Mouse (Mus musculus) ES-E14 (cell line): Measurements from ENCODE around the gene Rassf5. TPM values are rescaled to one million over a fixed set of nuclear protein-coding genes. Genes with fewer than 3 reads are reported as not detected.

Experiments
- DNase-seq: peaks from one replicate; pipeline ENCODE4 v3.0.0-alpha.2; 2013; ENCODE audit warnings: low read depth, low spot score
- H3K27ac ChIP-seq: 2 replicates; pipeline ENCODE4 v1.5.1; 2012; ENCODE audit warnings: low read depth, mild to moderate bottlenecking, low read length, moderate library complexity, mixed read lengths; ENCODE audit not compliant: poor library complexity, insufficient read depth, severe bottlenecking
- H3K36me3 ChIP-seq: 2 replicates; pipeline ENCODE4 v1.6.1; 2012; ENCODE audit warnings: mild to moderate bottlenecking, low read length, moderate library complexity, mixed read lengths; ENCODE audit not compliant: control insufficient read depth, poor library complexity, insufficient read depth, severe bottlenecking
- H3K4me1 ChIP-seq, 2 experiments: fragments of 150-350 bp in 1 of 2; sonication (generic) in 1 of 2; 2 replicates each; pipeline ENCODE4 v1.6.1; 2012; ENCODE audit warnings: low read length in 2 of 2, mild to moderate bottlenecking in 1 of 2, mixed read lengths in 1 of 2; ENCODE audit not compliant: control insufficient read depth in 2 of 2, insufficient read depth in 2 of 2, poor library complexity in 1 of 2
- H3K4me3 ChIP-seq, 2 experiments: fragments of 150-350 bp in 1 of 2; sonication (generic) in 1 of 2; 2 replicates each; pipeline ENCODE4 v1.5.1; 2012; ENCODE audit warnings: low read length in 2 of 2, low read depth in 1 of 2, mild to moderate bottlenecking in 1 of 2, mixed read lengths in 1 of 2; ENCODE audit not compliant: insufficient read depth in 1 of 2, poor library complexity in 1 of 2, severe bottlenecking in 1 of 2
- H3K9ac ChIP-seq: 2 replicates; pipeline ENCODE4 v1.6.1; 2012; ENCODE audit warnings: low read depth, mild to moderate bottlenecking, low read length, mixed read lengths; ENCODE audit not compliant: poor library complexity, insufficient read depth, severe bottlenecking
- H3K9me3 ChIP-seq: fragments of 150-350 bp; sonication (generic); 2 replicates; pipeline ENCODE4 v1.6.1; 2012; ENCODE audit warnings: low read depth, mild to moderate bottlenecking, low read length; ENCODE audit not compliant: control insufficient read depth, insufficient read depth
- CHD2 ChIP-seq: IDR thresholded peaks from 2 replicates; pipeline ENCODE4 v1.6.1; 2014; ENCODE audit warnings: mild to moderate bottlenecking, low read depth, low read length, inconsistent platforms
- HCFC1 ChIP-seq: IDR thresholded peaks from 2 replicates; pipeline ENCODE4 v1.6.1; 2012; ENCODE audit warnings: low read length, inconsistent platforms, borderline replicate concordance; ENCODE audit not compliant: insufficient read depth
- MAFK ChIP-seq: IDR thresholded peaks from 2 replicates; pipeline ENCODE4 v1.6.1; 2014; ENCODE audit warnings: mild to moderate bottlenecking, low read depth, low read length, inconsistent platforms; ENCODE audit not compliant: insufficient read depth
- ZC3H11A ChIP-seq: IDR thresholded peaks from 2 replicates; pipeline ENCODE4 v1.6.1; 2012; ENCODE audit warnings: low read depth, mild to moderate bottlenecking, inconsistent platforms, low read length, borderline replicate concordance
- ZNF384 ChIP-seq: IDR thresholded peaks from 2 replicates; pipeline ENCODE4 v1.6.1; 2012; ENCODE audit warnings: low read depth, low read length, inconsistent platforms
- in situ Hi-C, 2 experiments: fragments of 600-800 bp; cut with MboI; formaldehyde crosslinking; loops; one replicate each; pipeline ENCODE4 v1.15.1; 2025; ENCODE audit warnings: low sequenced_read_pairs in 2 of 2, inconsistent platforms in 1 of 2; ENCODE audit not compliant: unreplicated experiment in 2 of 2
- total RNA-seq: library from RNA; depleted of rRNA; stranded (reverse); fragments of 300-350 nt; gene quantifications from 2 replicates; pipeline ENCODE4 v1.2.3, GENCODE M21; 2012

Rassf5 gene
- total RNA-seq, 1 experiment: 0.76 TPM

DNA sequence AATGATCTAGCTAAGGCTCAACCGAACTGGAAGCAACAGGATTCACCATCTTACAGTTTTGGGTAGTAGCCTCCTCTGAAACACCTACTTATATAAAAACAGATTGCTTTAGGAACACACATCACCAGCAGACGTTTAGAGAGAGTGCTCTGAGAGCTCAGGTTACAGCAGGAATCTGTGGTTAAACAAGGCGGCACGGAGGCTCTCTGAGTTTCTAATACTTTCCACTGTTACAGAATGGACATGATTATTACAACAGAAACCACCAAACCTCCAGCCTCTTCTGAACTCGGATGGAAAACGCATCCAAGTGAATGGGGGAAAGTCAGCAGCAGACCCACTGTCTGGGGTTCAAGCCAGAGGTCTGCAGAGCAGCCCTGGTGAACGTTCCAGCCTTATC lies 9.0 kb downstream of the Rassf5 start:
- TF ChIP-seq HCFC1 (no peak), ZNF384 (no peak), CHD2 (no peak), MAFK (no peak), ZC3H11A (no peak)
- Histone ChIP-seq H3K36me3 (no peaks in the 10 kb centered on the region), H3K4me1 (no peaks in the 10 kb centered on the region), H3K9ac (no peak overlapping the region), H3K27ac (no peak overlapping the region), H3K4me3 (no peak overlapping the region), H3K9me3 (no peaks in the 10 kb centered on the region)
- in situ Hi-C loops: no loop called here
- no peak for DNase-seq

DNA sequence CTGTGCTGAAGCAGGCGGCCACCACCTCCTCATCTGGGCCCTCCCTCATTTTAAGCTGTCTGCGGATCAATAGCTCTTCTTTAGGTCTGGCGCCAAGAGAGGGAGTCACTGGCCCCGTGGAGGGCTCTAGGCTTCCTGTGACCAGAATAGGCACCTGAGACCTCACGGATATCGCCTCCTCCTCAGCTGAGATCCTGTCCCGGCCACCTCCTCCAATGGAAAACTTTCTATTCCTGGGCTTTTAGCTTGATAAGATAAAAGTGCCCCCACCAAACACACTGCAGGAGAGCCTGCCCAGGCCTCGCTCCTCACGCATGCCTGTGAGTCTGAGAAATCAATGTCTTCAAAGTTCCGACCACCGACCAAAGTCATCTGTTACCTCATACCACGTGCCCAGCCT lies 11.5 kb downstream of the Rassf5 start:
- in situ Hi-C loops: no loop called here
- H3K9ac ChIP-seq: no peak overlapping the region
- H3K4me1 ChIP-seq: no peaks in the 10 kb centered on the region
- H3K4me3 ChIP-seq: no peak overlapping the region
- DNase-seq: no peak
- H3K27ac ChIP-seq: no peak overlapping the region
- no peaks in the 10 kb centered on the region for H3K36me3 ChIP-seq
- TF ChIP-seq CHD2: no peak
- no peaks in the 10 kb centered on the region for H3K9me3 ChIP-seq

DNA sequence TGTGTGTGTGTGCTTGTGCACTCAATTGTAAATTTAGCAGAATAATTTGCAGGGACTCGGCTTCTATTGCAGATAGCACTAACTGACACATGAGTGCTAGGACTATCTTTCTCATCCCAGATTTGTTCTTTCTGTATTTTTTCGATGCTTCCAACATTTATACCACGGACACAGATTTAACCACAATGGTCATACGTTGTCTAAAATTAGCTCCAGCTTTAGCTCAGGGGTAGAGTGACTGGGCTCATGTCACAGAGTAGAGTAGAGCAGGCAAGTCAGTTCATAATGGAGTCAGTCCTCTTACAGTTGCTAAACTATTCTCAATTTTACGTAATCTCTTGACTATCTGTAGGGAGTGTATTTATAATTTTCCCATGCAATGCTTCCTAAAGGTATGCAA lies 16.4 kb downstream of the Rassf5 start:
- no peak for DNase-seq
- Histone ChIP-seq H3K36me3 (no peaks in the 10 kb centered on the region), H3K4me1 (no peaks in the 10 kb centered on the region), H3K4me3 (no peak overlapping the region), H3K9me3 (no peaks in the 10 kb centered on the region), H3K27ac (no peak overlapping the region), H3K9ac (no peak overlapping the region)
- no peak for TF ChIP-seq MAFK
- TF ChIP-seq CHD2: no peak
- TF ChIP-seq ZC3H11A: no peak
- TF ChIP-seq HCFC1: no peak
- in situ Hi-C loops: no loop called here

DNA sequence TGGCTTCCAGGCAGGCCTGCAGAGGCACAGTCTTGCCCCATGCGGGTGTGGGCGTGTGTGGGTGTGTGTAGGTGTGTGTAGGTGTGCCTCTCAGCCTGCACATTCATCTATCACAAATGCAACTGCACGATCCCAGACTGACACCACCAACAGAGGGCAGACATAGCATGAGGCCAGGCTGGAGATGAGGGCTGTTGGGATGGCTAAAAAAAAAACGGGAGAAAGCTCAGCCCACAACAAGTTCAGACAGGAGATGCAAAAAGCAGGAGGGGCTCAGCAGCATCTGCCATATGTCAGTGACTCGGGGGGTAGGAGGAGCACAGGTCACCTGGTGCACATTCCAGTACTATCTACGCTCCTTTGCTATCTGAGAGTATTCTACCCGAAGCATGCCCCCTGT lies 16.8 kb downstream of the Rassf5 start:
- Histone ChIP-seq H3K4me1 (no peaks in the 10 kb centered on the region), H3K27ac (no peak overlapping the region), H3K4me3 (no peak overlapping the region), H3K36me3 (no peaks in the 10 kb centered on the region), H3K9ac (no peak overlapping the region), H3K9me3 (no peaks in the 10 kb centered on the region)
- in situ Hi-C loops: no loop called here
- TF ChIP-seq ZC3H11A (no peak), ZNF384 (peak; percentile 59; the same call in 1 of the 2 replicates)
- no peak for DNase-seq

DNA sequence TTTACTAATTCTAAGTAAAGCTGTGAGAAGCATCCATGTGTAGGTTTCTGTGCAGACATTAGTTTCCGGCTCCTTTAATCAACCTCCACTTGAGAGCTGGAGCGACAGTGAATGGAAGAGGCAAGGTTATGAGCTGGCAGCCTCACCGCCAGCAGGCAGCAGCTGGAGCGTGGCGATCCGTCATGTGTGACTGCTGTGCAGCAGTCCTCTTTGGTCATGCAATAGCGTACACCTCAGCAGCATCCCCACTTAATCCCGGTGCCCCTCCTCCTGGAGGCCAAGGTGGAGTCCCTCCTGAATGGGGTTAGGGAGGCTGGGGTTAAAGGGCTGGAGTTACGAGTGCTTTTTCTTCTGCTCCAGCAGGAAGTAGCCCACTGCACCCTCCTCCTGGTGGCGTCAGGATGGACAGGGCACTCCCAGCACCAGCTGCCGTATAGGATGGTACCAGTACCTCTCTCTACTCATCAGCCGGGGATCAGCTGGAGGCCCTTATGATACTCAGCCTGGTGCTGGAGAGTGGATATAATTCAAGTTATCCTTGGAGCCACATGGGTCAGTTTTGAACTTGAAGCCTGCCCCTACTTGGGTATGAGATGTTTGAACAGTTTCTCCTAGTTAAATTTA lies 20.1 kb downstream of the Rassf5 start:
- Histone ChIP-seq H3K4me1 (no peaks in the 10 kb centered on the region), H3K9me3 (no peaks in the 10 kb centered on the region), H3K4me3 (no peak overlapping the region), H3K27ac (no peak overlapping the region), H3K36me3 (no peaks in the 10 kb centered on the region), H3K9ac (no peak overlapping the region)
- in situ Hi-C loops: no loop called here
- no peak for DNase-seq
- TF ChIP-seq MAFK: no peak
- no peak for TF ChIP-seq ZC3H11A
- no peak for TF ChIP-seq CHD2
- TF ChIP-seq ZNF384: no peak
- no peak for TF ChIP-seq HCFC1
